9 mouse cellular contexts compared by ENCODE assay signal in genomic region chr9:50530890-50531289, GRCm38 (mm10). TPM values are rescaled to one million over a fixed set of nuclear protein-coding genes. Genes with fewer than 3 reads are reported as not detected.
DNase-seq lines count a peak whose midpoint lies in the region; ATAC-seq and TF ChIP-seq lines count a peak whose summit lies in the region.
"Had no signal": no experiment of that assay in that cellular context is flagged by ENCODE, and none has a peak within 500 bp of the region (broad histone marks: within the 10 kb centered on the region; RNA-seq: fewer than 3 reads in every experiment).

No protein-coding gene starts in this region.

- no peak overlapping the region for H3K4me3 ChIP-seq in gastrocnemius, adult 2 months
- no peak overlapping the region for H3K4me3 ChIP-seq in cortical plate, adult 2 months (ENCODE audit: insufficient read depth, low read length)
- H3K4me3 ChIP-seq in forebrain, embryonic 12.5 days (replicated peaks) = no peak overlapping the region
- H3K4me3 ChIP-seq: lung, embryonic 15.5 days had no signal

- no peak overlapping the region for H3K27ac ChIP-seq in gastrocnemius, adult 2 months
- no peak overlapping the region for H3K27ac ChIP-seq in cortical plate, adult 2 months (ENCODE audit: insufficient read depth, low read length)
- H3K27ac ChIP-seq in forebrain, embryonic 12.5 days = no peak overlapping the region
- H3K27ac ChIP-seq: lung, embryonic 15.5 days had no signal

- ATAC-seq in forebrain, embryonic 12.5 days (ENCODE audit: low FRiP score) = no peak

- H3K9me3 ChIP-seq in forebrain, embryonic 12.5 days = no peaks in the 10 kb centered on the region
- H3K9me3 ChIP-seq: lung, embryonic 15.5 days had no signal

- no peak overlapping the region for H3K9ac ChIP-seq in forebrain, embryonic 12.5 days
- H3K9ac ChIP-seq: lung, embryonic 15.5 days had no signal

- intact Hi-C loops in gastrocnemius, adult 2 months (cut with DNase I) = loop anchor here (2.0 to 5.0 kb wide), 2 partner anchors 86 to 199 kb away; no protein-coding TSS in a partner anchor
- intact Hi-C loops in gastrocnemius, postnatal 36 days (cut with DNase I) = loop anchor here (5.0 kb wide), 2 partner anchors 89 to 194 kb away; no protein-coding TSS in a partner anchor

- TF ChIP-seq CTCF in gastrocnemius, adult 2 months (IDR thresholded peaks at IDR 0.05) = peak; percentile 64
- TF ChIP-seq CTCF in cortical plate, adult 2 months (IDR thresholded peaks at IDR 0.05; ENCODE audit: extremely low read depth, insufficient read depth, low read length) = peak; percentile 40; the same call in 1 of the 2 replicates

- H3K4me2 ChIP-seq in forebrain, embryonic 12.5 days = no peak overlapping the region
- H3K4me2 ChIP-seq: lung, embryonic 15.5 days had no signal

- no peak for TF ChIP-seq POLR2A in cortical plate, adult 2 months (IDR thresholded peaks at IDR 0.05; ENCODE audit: extremely low read depth, insufficient read depth, low read length)

- no peak for DNase-seq in gastrocnemius, adult 2 months
- no peak for DNase-seq in gastrocnemius, postnatal 36 days
- peak; percentile 41 for DNase-seq in lung, postnatal 10 days
- no peak for DNase-seq in lung, postnatal 36 days
- DNase-seq in right cerebral cortex, postnatal 10 days (ENCODE audit: low spot score in 2 of 2) = peak; percentile 54 to 63
- no peak for DNase-seq in gastrocnemius, postnatal 10 days

- no peaks in the 10 kb centered on the region for H3K36me3 ChIP-seq in forebrain, embryonic 12.5 days (replicated peaks)
- H3K36me3 ChIP-seq: lung, embryonic 15.5 days had no signal

- H3K4me1 ChIP-seq in cortical plate, adult 2 months (ENCODE audit: control insufficient read depth, insufficient read depth, low read length) = no peaks in the 10 kb centered on the region
- peaks cover 8% of the 10 kb centered on the region for H3K4me1 ChIP-seq in forebrain, embryonic 12.5 days

- WGBS in forebrain, embryonic 12.5 days = 40% methylated on average over 2 of the region's 2 CpGs

- no peaks in the 10 kb centered on the region for H3K27me3 ChIP-seq in forebrain, embryonic 12.5 days
- H3K27me3 ChIP-seq: lung, embryonic 15.5 days had no signal

RNA-seq across cellular contexts. Expression of gene Pts, which starts 2.4 kb away (rescaled TPM):
- 10 to 100 TPM; 10.4 to 11.9 TPM for total RNA-seq in gastrocnemius, adult 2 months (2021)
- 10 to 100 TPM in 1 of 2 experiments, 1 to 10 TPM in 1; 9.5 to 10.0 TPM for total RNA-seq in gastrocnemius, postnatal 36 days (2021)
- 59.7 and 62.6 TPM in 2 replicates for polyA plus RNA-seq in cortical plate, adult 2 months (2012; rRNA removed)
- 10 to 100 TPM; 19.0 to 19.3 TPM for total RNA-seq in gastrocnemius, postnatal 10 days (2021)
- polyA plus RNA-seq in forebrain, embryonic 12.5 days (2016; fragmentation: Nextera tagmentation; extraction: Ambion mirVana) = 95.4 and 96.2 TPM in 2 replicates

RNA-seq across cellular contexts. Expression of gene Il18, which starts 23.7 kb away (rescaled TPM):
- total RNA-seq in gastrocnemius, adult 2 months (2021) = 1 to 10 TPM in 1 of 2 experiments, under 1 TPM in 1; 0.87 to 1.0 TPM
- total RNA-seq in gastrocnemius, postnatal 36 days (2021) = 1 to 10 TPM in 1 of 2 experiments, under 1 TPM in 1; 0.87 to 1.4 TPM
- polyA plus RNA-seq in cortical plate, adult 2 months (2012; rRNA removed) = 67.8 and 69.3 TPM in 2 replicates
- total RNA-seq in gastrocnemius, postnatal 10 days (2021) = 1 to 10 TPM in 1 of 2 experiments, under 1 TPM in 1; 0.90 to 1.2 TPM
- polyA plus RNA-seq in forebrain, embryonic 12.5 days (2016; fragmentation: Nextera tagmentation; extraction: Ambion mirVana) = 12.3 and 16.1 TPM in 2 replicates

RNA-seq across cellular contexts. Expression of gene Bco2, which starts 24.1 kb away (rescaled TPM):
- under 1 TPM; 0.26 to 0.45 TPM for total RNA-seq in gastrocnemius, adult 2 months (2021)
- under 1 TPM in 1 of 2 experiments, not detected in 1; 0.36 TPM for total RNA-seq in gastrocnemius, postnatal 36 days (2021)
- 4.3 TPM in 2 replicates for polyA plus RNA-seq in cortical plate, adult 2 months (2012; rRNA removed)
- under 1 TPM; 0.14 to 0.27 TPM for total RNA-seq in gastrocnemius, postnatal 10 days (2021)
- polyA plus RNA-seq in forebrain, embryonic 12.5 days (2016; fragmentation: Nextera tagmentation; extraction: Ambion mirVana) = 0.46 and 0.56 TPM in 2 replicates

RNA-seq across cellular contexts. Expression of gene Tex12, which starts 30.2 kb away (rescaled TPM):
- total RNA-seq in gastrocnemius, adult 2 months (2021) = not detected
- total RNA-seq in gastrocnemius, postnatal 36 days (2021) = not detected
- not detected in 2 replicates for polyA plus RNA-seq in cortical plate, adult 2 months (2012; rRNA removed)
- not detected for total RNA-seq in gastrocnemius, postnatal 10 days (2021)
- 0.32 and 0.33 TPM in 2 replicates for polyA plus RNA-seq in forebrain, embryonic 12.5 days (2016; fragmentation: Nextera tagmentation; extraction: Ambion mirVana)
- polyA plus RNA-seq: lung, embryonic 15.5 days had no signal

RNA-seq across cellular contexts. Expression of gene Plet1, which starts 36.6 kb away (rescaled TPM):
- under 1 TPM in 1 of 2 experiments, not detected in 1; 0.36 TPM for total RNA-seq in gastrocnemius, adult 2 months (2021)
- not detected for total RNA-seq in gastrocnemius, postnatal 36 days (2021)
- polyA plus RNA-seq in cortical plate, adult 2 months (2012; rRNA removed) = 0.09 and 0.13 TPM in 2 replicates
- not detected for total RNA-seq in gastrocnemius, postnatal 10 days (2021)
- polyA plus RNA-seq in forebrain, embryonic 12.5 days (2016; fragmentation: Nextera tagmentation; extraction: Ambion mirVana) = 0.36 TPM in 1 of 2 replicates, not detected in the other

Comparison
In these comparisons a context has a peak if more than half of its experiments do, and no peak if none do; other contexts are left out.
1. DNase-seq: peak in lung, postnatal 10 days (single experiment) and right cerebral cortex, postnatal 10 days (2 of 2); none in gastrocnemius, adult 2 months (single experiment), gastrocnemius, postnatal 36 days (0 of 2), lung, postnatal 36 days (single experiment) and gastrocnemius, postnatal 10 days (single experiment).